Mouse (Mus musculus) liver, embryonic 14.5 days (tissue): ENCODE data around the gene Hmga1. TPM values are rescaled to one million over a fixed set of nuclear protein-coding genes. Genes with fewer than 3 reads are reported as not detected.

Experiments used
- ATAC-seq: fragments of 200-750 bp; cut with Nextera tagmentation; 2 replicates; pipeline ENCODE4 v1.8.0; 2017; ENCODE audit warnings: moderate number of reproducible peaks, mild to moderate bottlenecking, moderate library complexity; ENCODE audit not compliant: insufficient read depth
- DNase-seq, 3 experiments: peaks; one replicate each; pipeline ENCODE4 v3.0.0-alpha.2; 2012 to 2013; ENCODE audit warnings: low read depth in 3 of 3, low spot score in 3 of 3
- H3K27ac ChIP-seq: fragments of 300-500 bp; sonication (generic); 2 replicates; pipeline ENCODE4 v1.5.1; 2014; ENCODE audit warnings: moderate library complexity, mild to moderate bottlenecking, control low read depth, inconsistent platforms
- H3K27me3 ChIP-seq: fragments of 300-500 bp; sonication (generic); 2 replicates; pipeline ENCODE4 v1.6.1; 2014; ENCODE audit warnings: mild to moderate bottlenecking, low read length, moderate library complexity; ENCODE audit not compliant: control insufficient read depth, insufficient read depth
- H3K36me3 ChIP-seq: fragments of 300-500 bp; sonication (generic); replicated peaks from 2 replicates; pipeline ENCODE4 v1.6.1; 2014; ENCODE audit warnings: low read depth; ENCODE audit not compliant: control insufficient read depth, insufficient read depth
- H3K4me1 ChIP-seq, 2 experiments: fragments of 200-500 bp in 1 of 2; fragments of 300-500 bp in 1 of 2; sonication (generic) in 1 of 2; replicated peaks; 2 replicates each; pipeline ENCODE4 v1.6.1; 2012 to 2014; ENCODE audit warnings: antibody characterized with exemption in 1 of 2, inconsistent platforms in 1 of 2, low read length in 1 of 2; ENCODE audit not compliant: control insufficient read depth in 2 of 2, insufficient read depth in 2 of 2
- H3K4me2 ChIP-seq: fragments of 300-500 bp; sonication (generic); 2 replicates; pipeline ENCODE4 v1.6.1; 2014; ENCODE audit warnings: low read depth, mild to moderate bottlenecking, control low read depth, moderate library complexity
- H3K4me3 ChIP-seq, 2 experiments: fragments of 200-500 bp in 1 of 2; fragments of 300-500 bp in 1 of 2; sonication (generic) in 1 of 2; 2 replicates each; pipeline ENCODE4 v1.5.1; 2012 to 2014; ENCODE audit warnings: low read depth in 2 of 2, low read length in 2 of 2, mild to moderate bottlenecking in 2 of 2, control low read depth in 1 of 2, inconsistent platforms in 1 of 2, moderate library complexity in 1 of 2; ENCODE audit not compliant: insufficient read depth in 1 of 2
- H3K9ac ChIP-seq: fragments of 300-500 bp; sonication (generic); replicated peaks from 2 replicates; pipeline ENCODE4 v1.6.1; 2014; ENCODE audit warnings: mild to moderate bottlenecking, control low read depth, moderate library complexity
- H3K9me3 ChIP-seq: fragments of 300-500 bp; sonication (generic); 2 replicates; pipeline ENCODE4 v1.6.1; 2016; ENCODE audit warnings: low read length, mixed read lengths; ENCODE audit not compliant: control insufficient read depth
- CTCF ChIP-seq: IDR thresholded peaks from 2 replicates; pipeline ENCODE4 v1.5.1; 2016; ENCODE audit warnings: antibody characterized with exemption, low read depth, control low read depth
- EP300 ChIP-seq: IDR thresholded peaks from 2 replicates; pipeline ENCODE4 v1.6.1; 2016; ENCODE audit warnings: antibody characterized with exemption, low read depth
- WGBS: fragments of 180-500 bp; shearing (Covaris S2); extraction: QIAGEN DNeasy Blood & Tissue Kit; methylation state at CpG from one replicate; pipeline ENCODE4 v1.1.7; 2014; ENCODE audit not compliant: insufficient replicate concordance; 5-methylcytosine and 5-hydroxymethylcytosine counted together
- polyA plus RNA-seq, 2 experiments: library from polyadenylated mRNA; depleted of rRNA in 1 of 2; stranded (reverse) in 1 of 2; unstranded in 1 of 2; fragments of >200 nt; fragmentation: Nextera tagmentation in 1 of 2; extraction: Ambion mirVana in 1 of 2; gene quantifications; 2 replicates each; pipeline versions ENCODE4 v1.2.1 to v1.2.3; 2012 to 2014

Gene Hmga1
- polyA plus RNA-seq, 2 experiments = 149 to 162 TPM

DNA sequence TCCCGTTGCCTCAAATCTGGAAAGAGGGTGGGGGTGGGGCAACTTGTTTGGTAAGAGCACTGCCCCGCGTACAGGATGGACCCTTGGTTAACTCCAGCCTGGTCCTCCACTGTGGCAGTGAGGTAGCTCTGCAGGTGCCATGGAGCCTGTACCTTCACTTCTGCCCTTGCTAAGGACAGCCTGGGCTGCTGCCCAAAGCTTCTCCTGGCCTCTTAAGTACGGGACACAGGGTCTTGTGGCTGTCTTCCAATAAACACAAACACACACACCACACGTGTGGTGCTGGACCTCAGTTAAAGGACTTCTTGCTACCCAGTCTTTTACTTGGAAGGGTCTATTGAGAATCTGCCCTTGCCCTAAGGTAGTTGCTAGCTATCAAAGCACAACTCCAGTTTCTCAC lies 2.5 kb downstream of the Hmga1 start:
- Histone ChIP-seq H3K4me1 (peaks cover 0 to 21% of the 10 kb centered on the region in 2 experiments; a peak in 3 of 4 replicates), H3K27ac (no peak overlapping the region)
- 3% methylated on average over 5 of the region's 5 CpGs for WGBS

DNA sequence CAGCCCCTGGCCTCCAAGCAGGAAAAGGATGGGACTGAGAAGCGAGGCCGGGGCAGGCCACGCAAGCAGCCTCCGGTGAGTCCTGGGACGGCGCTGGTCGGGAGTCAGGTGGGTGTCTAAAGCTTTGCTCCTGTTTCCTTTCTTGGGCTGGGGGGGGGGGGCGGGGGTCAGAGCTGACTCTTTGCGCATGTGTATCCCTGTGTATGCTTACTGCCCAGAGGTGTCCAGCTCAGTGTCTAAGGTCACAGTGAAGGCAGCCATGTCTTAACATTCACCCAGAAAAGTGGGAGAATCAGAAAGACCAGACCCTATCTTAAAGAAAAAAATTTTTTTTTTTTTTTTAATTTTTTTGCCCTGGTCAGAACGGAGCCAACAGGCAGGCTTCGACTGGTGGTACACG lies 3.3 kb downstream of the Hmga1 start:
- no peaks in the 10 kb centered on the region for H3K9me3 ChIP-seq
- no peak overlapping the region for H3K27ac ChIP-seq
- WGBS = 56% methylated on average over 11 of the region's 12 CpGs
- no peaks in the 10 kb centered on the region for H3K27me3 ChIP-seq
- DNase-seq (no peak), ATAC-seq (no peak)
- peaks cover 15% of the 10 kb centered on the region for H3K36me3 ChIP-seq
- peaks cover 0 to 16% of the 10 kb centered on the region in 2 experiments; a peak in 3 of 4 replicates for H3K4me1 ChIP-seq
- TF ChIP-seq CTCF (no peak), EP300 (no peak)
- H3K4me3 ChIP-seq = peak overlapping the region; percentile 77 to 86
- H3K4me2 ChIP-seq = peak overlapping the region; percentile 93
- no peak overlapping the region; the same call in 1 of the 2 replicates for H3K9ac ChIP-seq

More for the DNA sequence above, 2.5 kb downstream of the Hmga1 start:
- peak overlapping the region; percentile 77 to 86 for H3K4me3 ChIP-seq
- no peaks in the 10 kb centered on the region for H3K27me3 ChIP-seq
- peak overlapping the region; percentile 54 for H3K9ac ChIP-seq
- no peak for DNase-seq
- H3K4me2 ChIP-seq = peak overlapping the region; percentile 93
- no peak for ATAC-seq
- H3K9me3 ChIP-seq = no peaks in the 10 kb centered on the region
- TF ChIP-seq EP300 = no peak
- TF ChIP-seq CTCF = no peak
- peaks cover 15% of the 10 kb centered on the region for H3K36me3 ChIP-seq

DNA sequence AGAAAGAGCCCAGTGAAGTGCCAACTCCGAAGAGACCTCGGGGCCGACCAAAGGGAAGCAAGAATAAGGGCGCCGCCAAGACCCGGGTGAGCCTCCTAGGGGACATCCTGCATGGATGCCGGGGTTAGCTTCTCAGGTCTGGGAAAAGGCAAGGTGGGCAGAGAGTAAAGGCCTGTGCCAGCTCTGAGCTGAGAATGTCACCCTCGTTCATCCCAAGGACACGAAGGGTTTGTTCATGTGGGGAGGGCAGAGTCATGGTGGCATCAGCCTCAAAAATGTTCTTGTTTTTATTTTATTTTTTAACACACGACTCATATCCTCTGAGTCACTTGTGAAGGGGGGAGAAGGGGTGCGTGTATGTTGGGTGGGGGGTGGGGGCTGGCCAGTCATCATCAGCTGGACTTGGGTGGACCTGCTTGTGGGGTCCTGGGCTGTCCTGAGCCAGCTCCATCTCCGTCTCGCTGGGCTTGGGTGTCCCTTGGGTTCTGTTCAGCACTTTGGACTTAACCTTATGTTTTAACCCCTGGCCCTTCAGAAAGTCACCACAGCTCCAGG lies 4.7 kb downstream of the Hmga1 start:
- no peak for DNase-seq
- Histone ChIP-seq H3K4me2 (no peak overlapping the region), H3K9me3 (no peaks in the 10 kb centered on the region), H3K9ac (no peak overlapping the region), H3K27me3 (no peaks in the 10 kb centered on the region), H3K36me3 (peaks cover 15% of the 10 kb centered on the region), H3K4me1 (peaks cover 0 to 20% of the 10 kb centered on the region in 2 experiments; a peak in 3 of 4 replicates), H3K27ac (no peak overlapping the region), H3K4me3 (no peak overlapping the region)
- 69% methylated on average over 13 of the region's 13 CpGs for WGBS
- TF ChIP-seq EP300 = no peak
- TF ChIP-seq CTCF = no peak
- no peak for ATAC-seq

DNA sequence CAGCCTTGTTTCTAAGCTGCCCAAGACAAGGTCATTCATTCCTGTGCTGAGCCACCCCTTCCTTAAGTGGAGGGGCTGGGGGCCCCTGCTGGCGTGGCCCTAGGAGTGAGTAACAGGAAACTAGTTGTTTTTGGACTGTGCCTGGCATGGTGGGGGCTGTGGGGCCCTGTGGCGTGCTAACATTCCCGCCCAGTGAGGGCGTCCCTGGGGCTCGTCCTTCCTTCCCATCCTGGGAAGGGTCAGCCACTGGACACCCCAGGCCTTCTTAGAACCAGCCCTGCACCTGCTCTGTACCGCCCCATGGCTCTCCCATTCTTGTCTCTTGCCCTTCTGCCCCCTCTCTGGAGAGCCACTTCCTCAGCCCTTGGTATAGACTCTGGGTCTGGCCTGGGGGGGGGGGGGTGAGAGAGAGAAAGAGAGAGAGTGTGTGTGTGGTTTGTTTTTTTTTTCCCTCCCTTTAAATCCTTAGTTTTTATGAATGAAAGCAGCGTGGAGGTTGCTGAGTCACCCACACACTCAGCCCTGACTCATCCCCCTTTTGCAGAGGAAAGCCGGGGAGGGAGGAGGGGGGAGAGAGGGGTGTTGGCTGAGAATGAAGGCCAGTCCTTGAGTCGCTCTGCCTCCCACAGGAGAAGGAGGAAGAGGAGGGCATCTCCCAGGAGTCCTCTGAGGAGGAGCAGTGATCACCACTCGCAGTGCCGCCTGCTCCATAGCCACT lies 5.7 kb downstream of the Hmga1 start:
- H3K9ac ChIP-seq = no peak overlapping the region
- TF ChIP-seq CTCF = no peak
- TF ChIP-seq EP300 = no peak
- ATAC-seq (no peak), DNase-seq (no peak)
- H3K9me3 ChIP-seq = no peaks in the 10 kb centered on the region
- peaks cover 15% of the 10 kb centered on the region for H3K36me3 ChIP-seq
- WGBS = 59% methylated on average over 8 of the region's 11 CpGs
- no peak overlapping the region for H3K4me2 ChIP-seq
- peaks cover 0 to 24% of the 10 kb centered on the region in 2 experiments; a peak in 3 of 4 replicates for H3K4me1 ChIP-seq
- H3K4me3 ChIP-seq = no peak overlapping the region
- H3K27ac ChIP-seq = no peak overlapping the region
- no peaks in the 10 kb centered on the region for H3K27me3 ChIP-seq

DNA sequence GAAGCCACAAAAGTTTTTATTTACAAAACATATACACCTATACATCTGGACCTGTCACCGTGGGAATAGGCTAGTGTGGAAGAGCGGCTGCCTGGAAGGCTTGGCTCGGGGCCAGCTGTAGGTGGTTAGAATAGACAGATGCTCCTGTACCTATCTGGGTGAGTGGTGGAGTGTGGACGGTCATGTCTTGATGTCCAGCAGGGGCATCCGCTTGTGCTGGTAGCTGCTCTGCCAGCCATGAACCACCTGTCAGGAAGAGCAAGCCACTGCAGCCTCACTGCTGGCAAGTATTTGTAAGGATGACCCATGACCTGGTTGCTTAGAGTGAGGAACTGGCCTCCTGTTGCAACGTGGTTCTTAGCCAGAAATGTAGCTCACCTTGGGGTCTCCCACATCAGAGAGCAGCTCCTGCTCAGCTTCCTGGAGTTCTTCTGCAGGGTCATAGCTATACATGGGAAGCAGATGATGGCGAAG lies 7.5 kb downstream of the Hmga1 start:
- peaks cover 15% of the 10 kb centered on the region for H3K36me3 ChIP-seq
- no peak overlapping the region for H3K4me3 ChIP-seq
- peak overlapping the region; percentile 96; the same call in 1 of the 2 replicates for H3K4me2 ChIP-seq
- DNase-seq (no peak), ATAC-seq (no peak)
- no peaks in the 10 kb centered on the region for H3K27me3 ChIP-seq
- no peak overlapping the region for H3K9ac ChIP-seq
- 43% methylated on average over 7 of the region's 7 CpGs for WGBS
- H3K27ac ChIP-seq = no peak overlapping the region
- peaks cover 0 to 19% of the 10 kb centered on the region in 2 experiments; a peak in 3 of 4 replicates for H3K4me1 ChIP-seq
- TF ChIP-seq CTCF = no peak
- TF ChIP-seq EP300 = no peak
- no peaks in the 10 kb centered on the region for H3K9me3 ChIP-seq
